Mouse (Mus musculus) mature B cell (primary cell): ENCODE data around the gene Plxnc1.

Source experiments
- in situ Hi-C: fragments of 300-500 bp; cut with MboI; formaldehyde crosslinking; loops from 2 replicates; pipeline ENCODE4 v1.14.3; 2019

Gene Plxnc1

GRCm38 (mm10) chr10:94871102-94871501 lies 73.5 kb downstream of the Plxnc1 start:
- in situ Hi-C loops = no loop called here

DNA sequence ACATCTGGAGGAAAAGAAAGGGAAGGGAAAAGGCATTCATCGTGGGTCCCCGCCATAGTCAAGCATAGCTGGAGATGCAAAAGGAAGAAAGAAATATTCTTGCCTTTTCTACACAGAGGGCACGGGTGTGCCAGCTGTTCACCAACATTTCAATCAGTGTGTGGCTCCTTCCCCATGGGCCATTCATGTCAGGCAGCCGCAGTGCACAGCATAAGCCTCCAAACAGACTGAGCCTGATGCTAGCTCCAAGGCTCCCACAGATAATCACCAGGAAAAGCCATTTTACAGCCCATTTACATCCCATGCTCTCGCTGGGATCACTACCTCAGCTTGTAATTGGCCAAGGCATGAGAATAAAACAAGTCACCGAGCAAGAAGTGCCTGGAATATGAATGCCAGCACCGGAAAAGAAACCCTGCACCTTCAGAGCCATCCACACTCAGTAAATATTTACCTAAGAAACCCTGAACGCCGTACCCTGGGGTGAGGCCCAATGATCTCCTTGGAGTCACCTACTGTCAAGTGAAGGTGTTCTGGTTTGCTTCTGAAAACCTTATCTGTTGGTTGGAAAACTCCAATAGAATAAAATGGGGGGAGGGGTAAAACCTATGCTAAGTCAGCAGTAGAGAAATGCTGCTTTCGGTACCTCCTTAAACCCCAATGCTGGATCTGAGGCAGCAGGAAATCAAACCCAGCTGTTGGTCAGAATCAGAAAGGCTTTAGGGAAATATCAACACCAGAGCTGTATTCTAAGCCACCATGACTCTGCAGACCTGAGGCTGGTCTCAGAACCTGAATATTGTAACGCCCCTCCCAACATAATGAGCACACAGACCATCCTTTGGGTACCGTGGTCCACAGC lies 77.4 kb downstream of the Plxnc1 start:
- in situ Hi-C loops = no loop called here

GRCm38 (mm10) chr10:94865206-94865605 lies 79.4 kb downstream of the Plxnc1 start:
- in situ Hi-C loops = no loop called here

DNA sequence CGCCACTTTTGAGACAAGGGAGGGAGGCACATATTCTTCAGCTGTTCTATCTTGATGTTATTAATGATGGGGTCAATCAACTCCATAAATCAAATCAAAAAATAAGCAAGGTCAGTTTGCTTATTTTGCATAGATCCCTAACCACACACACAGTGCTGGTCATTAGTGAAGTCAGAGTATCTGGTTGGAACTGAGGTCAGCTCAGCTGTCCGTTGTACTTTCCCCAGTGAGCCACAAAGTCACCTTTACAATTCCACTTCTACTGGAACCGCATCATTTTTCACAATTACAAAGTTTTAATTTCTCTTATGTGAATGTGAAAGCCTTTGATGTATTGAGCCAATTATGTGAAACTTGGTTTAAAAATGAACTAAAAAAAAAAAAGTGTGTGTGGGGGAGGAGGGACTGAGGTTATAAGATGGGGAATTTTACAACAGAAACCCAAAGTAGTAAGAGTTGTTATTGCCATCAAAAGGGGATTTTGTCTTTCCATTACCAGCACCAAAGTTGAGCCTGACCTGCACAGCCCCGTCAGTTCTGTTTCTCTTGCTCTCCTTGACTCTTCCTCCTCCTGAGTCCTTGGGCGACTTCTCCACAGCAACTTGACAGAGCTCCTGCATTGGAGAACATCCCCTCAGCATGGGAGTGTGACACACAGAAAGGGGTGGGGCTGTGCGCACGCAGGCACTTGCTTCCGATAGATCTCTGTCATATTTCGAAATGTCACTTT lies 80.3 kb downstream of the Plxnc1 start:
- in situ Hi-C loops = no loop called here

DNA sequence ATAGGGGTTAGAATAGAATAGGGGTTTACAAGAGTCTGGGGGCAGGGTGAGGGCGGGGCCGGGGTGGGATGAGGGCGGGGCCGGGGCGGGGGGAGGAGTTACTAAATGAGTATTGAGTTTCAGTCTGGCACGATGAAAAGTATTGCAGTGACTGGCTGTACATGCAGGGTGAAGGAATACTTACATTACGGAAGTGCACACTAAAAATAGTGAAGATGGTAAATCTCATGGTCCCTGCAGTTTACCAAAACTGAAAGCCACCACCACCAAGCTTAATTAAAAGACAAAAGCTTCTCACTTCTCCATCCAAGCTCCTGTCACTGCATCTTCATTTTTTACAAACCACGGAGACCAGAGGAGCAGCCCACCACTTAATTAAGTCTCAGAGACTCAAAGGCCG lies 81.4 kb downstream of the Plxnc1 start:
- in situ Hi-C loops = no loop called here

GRCm38 (mm10) chr10:94860870-94861269 lies 83.8 kb downstream of the Plxnc1 start:
- in situ Hi-C loops = no loop called here

DNA sequence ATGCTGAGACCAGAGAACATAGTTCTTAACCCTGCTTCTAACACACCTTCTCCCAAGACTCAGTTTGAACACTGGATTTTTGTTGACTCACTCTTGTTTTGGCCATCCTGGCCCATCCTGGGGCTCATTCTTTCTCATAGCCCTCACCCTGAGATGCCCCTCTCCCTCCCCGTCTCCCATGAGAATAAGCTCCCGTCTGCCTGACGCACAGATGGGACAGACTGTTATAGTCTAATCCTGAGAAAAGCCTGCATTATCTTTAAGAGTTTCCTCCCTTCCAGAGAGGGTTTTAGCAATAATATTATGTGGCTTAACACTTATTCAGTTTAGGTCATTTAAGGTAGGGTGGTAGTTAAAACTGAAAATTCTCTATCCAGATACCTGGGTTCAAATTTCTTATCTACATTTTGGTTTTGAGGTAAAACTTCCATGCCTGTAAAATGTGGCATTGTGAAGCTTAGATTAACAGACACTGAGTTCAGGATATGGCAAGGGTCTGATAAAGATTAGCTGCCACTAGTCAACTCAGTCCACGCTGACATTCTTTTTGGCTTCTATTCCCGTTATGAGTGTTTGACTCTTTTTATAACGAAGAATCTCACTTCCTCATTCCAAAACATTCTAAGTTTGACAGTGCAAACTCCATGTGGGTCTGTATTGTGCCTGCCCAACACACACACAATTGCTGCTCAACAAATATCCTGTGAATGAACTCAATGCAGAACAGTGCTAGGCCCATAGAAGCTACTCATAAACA lies 86.2 kb downstream of the Plxnc1 start:
- in situ Hi-C loops = no loop called here

DNA sequence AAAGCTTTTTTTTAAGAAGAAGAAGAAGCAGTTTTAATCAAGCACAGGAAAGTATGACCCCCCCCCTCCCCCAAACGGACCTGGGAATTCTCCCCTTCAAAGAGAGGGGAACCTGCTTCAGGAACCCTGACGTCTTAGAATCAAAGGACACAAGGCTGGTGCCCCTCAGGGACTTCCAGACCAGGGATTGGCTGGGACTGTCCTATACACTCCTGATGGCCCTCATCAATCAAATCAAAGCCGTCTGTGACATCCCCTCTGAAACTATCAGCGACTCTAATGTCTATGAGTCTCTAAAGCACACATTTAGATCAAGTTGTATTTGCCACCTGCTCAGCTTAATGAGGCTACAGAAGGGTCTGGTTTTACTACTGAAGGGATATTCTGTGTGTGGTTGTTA lies 94.1 kb downstream of the Plxnc1 start:
- in situ Hi-C loops = no loop called here

DNA sequence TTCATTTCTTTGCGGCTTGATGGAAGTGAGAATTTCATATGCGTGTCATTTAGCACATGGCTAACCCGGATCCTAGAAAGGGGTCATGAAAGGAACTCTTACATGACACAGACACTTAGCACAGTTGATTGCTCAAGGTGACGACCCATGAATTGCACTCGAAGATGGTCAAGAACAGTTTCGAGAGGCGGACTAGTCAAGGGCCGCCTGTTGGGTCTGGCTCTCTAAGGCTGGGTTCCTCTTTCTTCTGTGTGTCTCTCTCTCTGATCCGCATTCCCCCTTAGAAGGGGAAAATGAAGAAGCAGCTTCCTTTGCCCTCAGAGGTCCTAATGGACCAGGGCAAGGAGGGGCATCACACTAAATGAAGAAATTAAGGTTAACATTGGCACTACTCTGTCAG lies 94.7 kb downstream of the Plxnc1 start:
- in situ Hi-C loops = loop anchor here (25.0 kb wide), 1 partner anchor 87 kb away; the partner anchor contains the start of gene Plxnc1

DNA sequence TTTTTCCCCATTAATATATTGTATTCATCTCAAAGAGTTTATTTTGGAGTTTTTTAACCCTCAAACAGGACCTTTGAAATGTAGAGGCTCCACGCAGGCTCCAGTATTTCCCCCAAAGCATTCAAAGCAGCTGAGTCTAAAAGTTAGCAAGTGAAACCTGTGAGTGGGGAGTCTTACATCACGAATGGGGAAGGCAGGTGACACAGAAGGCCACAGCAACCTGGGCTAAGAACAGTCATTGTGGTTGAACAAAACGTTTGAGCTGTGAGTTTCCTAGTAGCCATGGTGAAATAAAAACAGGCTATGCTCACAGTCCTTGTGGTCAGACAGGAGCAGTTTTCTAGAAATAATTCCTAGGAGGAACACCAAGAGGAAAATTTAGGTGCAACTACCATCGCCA lies 95.3 kb downstream of the Plxnc1 start:
- in situ Hi-C loops = loop anchor here (25.0 kb wide), 1 partner anchor 88 kb away; the partner anchor contains the start of gene Plxnc1

DNA sequence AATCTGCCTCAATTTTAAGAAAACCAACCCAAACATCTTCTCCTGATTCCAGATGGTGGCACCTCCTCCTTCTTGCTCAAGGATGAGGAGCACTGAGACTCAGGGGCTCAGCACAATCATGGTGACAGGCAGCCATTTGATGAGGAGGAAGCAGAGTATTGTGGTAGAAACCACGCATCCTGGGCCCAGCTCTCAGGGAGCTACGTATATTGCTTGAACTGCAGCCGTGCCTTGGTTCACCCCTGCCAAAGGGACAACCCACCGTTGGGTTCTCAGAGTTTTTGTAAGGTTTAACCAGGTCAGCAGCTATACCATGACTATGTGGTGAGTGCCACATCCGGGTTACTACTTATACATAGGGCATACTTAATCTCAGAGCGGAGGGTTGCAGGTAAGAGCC lies 96.3 kb downstream of the Plxnc1 start:
- in situ Hi-C loops = loop anchor here (25.0 kb wide), 1 partner anchor 89 kb away; the partner anchor contains the start of gene Plxnc1

DNA sequence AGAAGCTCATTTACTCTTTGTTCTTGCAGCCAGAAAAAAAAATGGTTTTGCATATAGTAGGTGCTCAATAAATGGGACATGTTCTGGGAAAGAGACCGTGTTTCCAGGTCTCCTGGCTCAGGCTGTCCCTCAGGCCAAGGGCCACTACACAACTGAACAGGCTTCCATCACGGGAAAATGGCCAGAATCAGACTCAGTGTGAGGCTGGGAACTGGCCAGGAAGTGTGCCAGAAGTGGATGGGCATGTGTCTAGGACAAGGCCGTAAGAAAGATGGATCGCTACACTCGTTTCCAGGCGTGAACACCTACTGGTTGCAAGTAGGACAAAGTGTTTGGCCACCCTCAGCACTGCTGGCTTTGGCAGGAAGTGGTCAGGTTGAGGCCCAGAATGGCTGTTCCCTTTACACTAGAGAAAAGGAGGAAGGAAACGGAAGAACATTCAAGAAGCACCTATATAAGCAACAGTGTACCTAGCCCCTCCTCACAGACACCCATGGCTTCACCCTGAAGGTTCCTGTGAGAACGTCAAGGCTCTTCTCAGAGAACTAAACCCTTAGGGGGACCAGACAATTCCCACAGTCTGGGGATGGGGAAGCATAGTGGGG lies 98.0 kb downstream of the Plxnc1 start:
- in situ Hi-C loops = loop anchor here (25.0 kb wide), 1 partner anchor 91 kb away; the partner anchor contains the start of gene Plxnc1

- in situ Hi-C loops = loop anchor here (25.0 kb wide), 1 partner anchor 93 kb away; the partner anchor contains the start of gene Plxnc1
Measured at GRCm38 (mm10) chr10:94844692-94845091, 99.9 kb downstream of the Plxnc1 start.

- in situ Hi-C loops = loop anchor here (25.0 kb wide), 1 partner anchor 101 kb away; the partner anchor contains the start of gene Plxnc1
Measured at GRCm38 (mm10) chr10:94835874-94836273, 108.8 kb downstream of the Plxnc1 start.

- in situ Hi-C loops = loop anchor here (25.0 kb wide), 1 partner anchor 108 kb away; the partner anchor contains the start of gene Plxnc1
Measured at GRCm38 (mm10) chr10:94829407-94829806, 115.2 kb downstream of the Plxnc1 start.

DNA sequence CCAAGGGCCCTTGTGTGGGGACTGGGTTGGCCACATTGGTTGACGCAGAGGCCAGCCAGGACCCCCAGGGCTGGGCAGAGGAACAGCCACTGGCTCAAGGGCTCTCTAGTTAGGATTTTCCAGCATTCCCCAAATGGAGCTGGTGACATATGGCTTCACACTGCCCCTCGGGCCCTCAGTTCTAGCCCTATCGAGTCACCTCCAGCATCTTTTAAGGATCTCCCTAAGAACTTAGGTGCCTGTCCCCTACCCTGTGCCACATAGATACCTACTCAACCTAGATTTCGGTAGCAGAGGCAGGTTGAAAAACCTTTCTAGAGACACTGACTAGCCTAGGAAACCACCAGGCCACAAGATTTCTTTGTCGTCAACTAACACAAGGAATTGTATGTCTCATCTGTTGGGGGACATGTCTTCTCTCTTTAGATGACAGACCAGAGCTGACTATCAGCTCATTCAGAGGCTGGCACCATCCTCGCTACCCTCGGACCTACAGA lies 115.9 kb downstream of the Plxnc1 start:
- in situ Hi-C loops = loop anchor here (25.0 kb wide), 1 partner anchor 109 kb away; the partner anchor contains the start of gene Plxnc1

DNA sequence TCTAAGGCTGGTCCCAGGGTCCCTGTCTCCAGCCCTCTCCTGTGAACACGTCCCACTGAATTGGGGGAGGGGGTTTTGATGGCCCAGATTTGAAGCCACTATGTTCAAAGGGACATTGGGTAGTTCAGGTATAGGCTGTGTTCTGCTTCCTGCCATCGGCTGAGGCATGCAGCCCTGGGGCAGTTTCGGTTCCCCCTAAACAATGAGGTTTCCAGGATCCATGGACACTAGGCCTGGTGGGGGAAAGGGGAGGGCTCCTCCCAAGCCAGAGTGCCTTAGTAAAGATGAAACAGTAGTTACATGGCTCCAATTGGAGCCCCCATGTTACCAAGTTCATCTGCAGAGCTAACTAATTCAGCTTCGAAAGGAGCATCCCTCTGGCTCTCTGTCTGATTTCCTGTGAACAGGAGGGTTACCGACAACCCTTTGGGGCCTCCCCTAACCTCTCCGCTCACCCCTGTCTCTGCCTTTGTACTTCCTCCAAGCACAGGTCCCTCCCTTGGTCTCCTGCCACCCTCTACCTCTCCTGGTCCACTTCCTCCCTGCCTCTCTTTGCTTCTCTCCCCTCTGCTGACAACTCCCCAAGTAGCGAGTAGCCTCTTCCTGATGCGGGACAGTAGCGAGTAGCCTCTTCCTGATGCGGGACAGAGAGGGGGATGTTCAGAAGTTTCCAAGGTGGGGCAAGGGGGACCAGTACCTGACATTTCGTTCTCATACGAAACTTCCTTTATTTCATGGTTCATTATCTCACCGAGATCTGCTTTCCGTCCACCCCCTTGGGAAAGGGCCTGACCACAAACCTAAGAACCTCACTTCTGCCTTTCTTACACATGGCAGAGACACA lies 116.5 kb downstream of the Plxnc1 start:
- in situ Hi-C loops = loop anchor here (25.0 kb wide), 1 partner anchor 109 kb away; the partner anchor contains the start of gene Plxnc1

- in situ Hi-C loops = loop anchor here (25.0 kb wide), 1 partner anchor 110 kb away; the partner anchor contains the start of gene Plxnc1
Measured at GRCm38 (mm10) chr10:94827325-94827724, 117.3 kb downstream of the Plxnc1 start.

GRCm38 (mm10) chr10:94826436-94826835 lies 118.2 kb downstream of the Plxnc1 start:
- in situ Hi-C loops = loop anchor here (25.0 kb wide), 1 partner anchor 111 kb away; the partner anchor contains the start of gene Plxnc1

DNA sequence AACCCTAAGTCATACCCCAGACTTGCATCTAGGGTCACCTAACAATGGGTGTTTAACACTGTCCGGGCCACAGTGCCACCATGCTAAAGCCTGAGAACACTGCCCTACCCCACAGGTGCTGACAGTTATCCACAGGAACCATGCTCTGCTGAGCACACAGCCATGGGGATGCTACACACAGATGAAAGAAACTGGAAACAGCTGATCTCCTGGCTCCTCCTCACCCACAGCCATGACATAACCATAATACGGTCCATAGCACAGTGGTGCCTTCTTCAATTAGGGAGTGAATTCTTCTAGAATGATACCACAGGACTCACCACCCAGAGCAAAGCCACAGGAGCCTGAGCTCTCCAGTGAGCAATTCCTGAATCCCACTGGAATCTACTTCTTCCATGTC lies 118.7 kb downstream of the Plxnc1 start:
- in situ Hi-C loops = loop anchor here (25.0 kb wide), 1 partner anchor 111 kb away; the partner anchor contains the start of gene Plxnc1
